Mouse (Mus musculus) CH12.LX (cell line): ENCODE results near the gene Gm21190.
"Not testable (repeated sequence)": the region's sequence is repeated elsewhere in the genome, so short reads cannot be mapped to it uniquely, and the experiment has no call there.

Experiments used
- CTCF ChIP-seq, 2 experiments: IDR thresholded peaks in 1 of 2; conservative IDR thresholded peaks in 1 of 2; 2 replicates each; pipeline ENCODE4 v1.5.1; 2011 to 2012; ENCODE audit warnings: low read depth in 2 of 2, low read length in 2 of 2, improper control_type of control experiment in 1 of 2, inconsistent platforms in 1 of 2, mild to moderate bottlenecking in 1 of 2, moderate library complexity in 1 of 2
- EP300 ChIP-seq: IDR thresholded peaks from 2 replicates; pipeline ENCODE4 v1.6.1; 2011; ENCODE audit warnings: low read length, improper control_type of control experiment
- ETS1 ChIP-seq: conservative IDR thresholded peaks from 2 replicates; pipeline ENCODE4 v1.6.1; 2012; ENCODE audit warnings: low read depth, mild to moderate bottlenecking, inconsistent platforms, low read length, improper control_type of control experiment, moderate library complexity
- HCFC1 ChIP-seq: IDR thresholded peaks from 2 replicates; pipeline ENCODE4 v1.6.1; 2012; ENCODE audit warnings: low read depth, mild to moderate bottlenecking, inconsistent platforms, low read length, improper control_type of control experiment
- JUN ChIP-seq: IDR thresholded peaks from 2 replicates; pipeline ENCODE4 v1.6.1; 2011; ENCODE audit warnings: low read depth, mild to moderate bottlenecking, low read length, improper control_type of control experiment, moderate library complexity; ENCODE audit not compliant: insufficient read depth
- MAZ ChIP-seq: IDR thresholded peaks from 2 replicates; pipeline ENCODE4 v1.6.1; 2012; ENCODE audit warnings: low read depth, mild to moderate bottlenecking, inconsistent platforms, low read length, improper control_type of control experiment, moderate library complexity
- MEF2A ChIP-seq: IDR thresholded peaks from 2 replicates; pipeline ENCODE4 v1.6.1; 2014; ENCODE audit warnings: low read depth, mild to moderate bottlenecking, inconsistent platforms, low read length, improper control_type of control experiment, borderline replicate concordance
- MYC ChIP-seq: IDR thresholded peaks from 2 replicates; pipeline ENCODE4 v1.6.1; 2011; ENCODE audit warnings: low read depth, mild to moderate bottlenecking, improper control_type of control experiment, low read length
- POLR2A ChIP-seq: IDR thresholded peaks from 2 replicates; pipeline ENCODE4 v1.6.1; 2011; ENCODE audit warnings: low read depth, mild to moderate bottlenecking, improper control_type of control experiment, low read length
- ZC3H11A ChIP-seq: IDR thresholded peaks from 2 replicates; pipeline ENCODE4 v1.6.1; 2012; ENCODE audit warnings: low read depth, mild to moderate bottlenecking, inconsistent platforms, low read length, improper control_type of control experiment

GRCm38 (mm10) chr5:15476423-15476822 is 52.6 kb downstream of the Gm21190 start, which contains the start of gene Gm21149:
- not testable (repeated sequence) for TF ChIP-seq CTCF (conservative IDR thresholded peaks at IDR 0.05 in 1 of 2, IDR thresholded peaks at IDR 0.05 in 1 of 2; ENCODE audit: low read depth in 2 of 2, low read length in 2 of 2); MYC; JUN; POLR2A; ZC3H11A; ETS1; EP300; MEF2A; MAZ; HCFC1
